Mouse (Mus musculus): ENCODE measurements around the gene Sipa1. TPM values are rescaled to one million over a fixed set of nuclear protein-coding genes. Genes with fewer than 3 reads are reported as not detected.

Sipa1 gene
- 10.8 and 14.1 TPM in 2 replicates for polyA plus RNA-seq (2015; fragmentation: Nextera tagmentation; extraction: Ambion mirVana)

DNA sequence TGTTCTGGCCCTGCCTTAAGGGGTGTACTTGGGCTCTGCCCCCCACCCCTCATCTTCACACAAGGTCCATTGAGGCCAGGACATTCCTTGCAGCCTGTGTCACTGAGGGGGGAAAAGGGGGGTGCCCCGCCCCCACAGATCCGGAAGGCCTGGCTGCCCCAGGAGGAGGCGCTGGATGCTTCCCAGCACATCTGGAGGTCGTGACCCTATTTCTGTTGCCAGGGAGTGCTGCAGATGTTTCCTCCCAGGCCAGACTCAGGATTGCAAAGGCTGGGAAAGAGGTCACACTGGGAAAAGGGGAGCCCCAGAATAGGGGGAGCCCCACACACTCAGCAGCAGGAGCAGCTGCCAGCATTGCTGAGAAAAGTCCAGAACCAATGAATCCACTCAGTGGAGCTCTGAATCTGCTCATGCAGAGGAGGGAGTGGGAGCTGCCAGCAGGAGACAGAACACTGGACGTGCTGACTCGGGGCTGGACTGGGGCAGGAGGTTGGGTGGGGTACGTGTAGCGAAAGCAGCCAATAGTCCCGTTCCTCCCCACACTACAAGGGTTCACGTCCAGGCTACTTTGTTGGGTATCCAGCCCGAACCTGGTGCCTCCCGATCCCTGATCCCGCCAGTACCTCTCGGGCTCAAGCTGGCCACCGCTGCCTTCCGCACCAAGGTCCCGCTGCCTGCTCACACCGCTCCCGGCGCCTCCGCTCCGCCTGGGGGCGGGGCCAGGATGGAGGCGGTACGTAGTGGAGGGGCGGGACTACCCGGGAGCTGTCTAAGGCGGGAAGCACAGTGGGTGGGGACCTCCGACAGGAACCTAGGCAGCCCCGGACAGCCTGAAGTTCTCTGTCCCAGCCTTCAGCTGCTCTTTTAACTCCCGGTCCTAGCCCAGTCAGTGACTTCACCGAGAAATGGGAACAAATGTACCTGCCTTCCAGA is at the start of gene Sipa1:
Gene Sipa1, minus strand, starts transcription at position 727 of the 933 bp plus-strand sequence.
- Histone ChIP-seq H3K9ac (replicated peaks) (peak within 1 kb of the TSS; percentile 64), H3K9me3 (no peaks in the 10 kb centered on the region), H3K4me2 (replicated peaks) (peak within 1 kb of the TSS; percentile 57), H3K27ac (peak within 1 kb of the TSS; percentile 68), H3K4me3 (replicated peaks) (peak within 1 kb of the TSS; percentile 38), H3K36me3 (peaks cover 41% of the 10 kb centered on the region), H3K4me1 (replicated peaks) (peaks cover 15% of the 10 kb centered on the region), H3K27me3 (no peaks in the 10 kb centered on the region)
- peak; percentile 84 for ATAC-seq
- 2% methylated on average over 32 of the region's 32 CpGs for WGBS

DNA sequence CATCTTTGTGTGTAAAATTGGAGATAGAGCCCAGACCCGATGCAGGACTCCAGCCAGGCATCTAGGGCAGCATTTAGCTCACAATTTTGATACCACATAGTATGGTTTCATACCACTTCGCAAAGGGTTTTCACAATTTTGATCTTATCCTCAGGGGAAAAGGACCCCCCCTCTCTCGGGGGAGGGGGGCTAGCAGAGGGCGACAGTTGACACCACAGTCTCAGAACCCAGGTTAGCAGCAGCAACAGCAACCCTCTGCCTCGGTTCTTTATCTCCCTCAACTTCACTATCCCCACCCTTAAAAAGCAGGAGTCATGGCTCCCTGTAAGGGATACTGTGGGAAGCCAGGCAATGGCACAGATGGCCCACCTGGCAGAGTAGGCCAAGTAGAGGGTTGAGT is 49.7 kb upstream of the Sipa1 start:
- 78% methylated on average over 5 of the region's 5 CpGs for WGBS
- H3K4me1 ChIP-seq (replicated peaks), result peaks cover 30% of the 10 kb centered on the region
- no peak overlapping the region for H3K27ac ChIP-seq
- H3K4me2 ChIP-seq (replicated peaks), result no peak overlapping the region
- no peak overlapping the region for H3K4me3 ChIP-seq (replicated peaks)
- H3K9ac ChIP-seq (replicated peaks), result no peak overlapping the region; the same call in 1 of the 2 replicates
- peaks cover 56% of the 10 kb centered on the region for H3K36me3 ChIP-seq
- no peaks in the 10 kb centered on the region for H3K9me3 ChIP-seq
- H3K27me3 ChIP-seq, result no peaks in the 10 kb centered on the region
- no peak for ATAC-seq

DNA sequence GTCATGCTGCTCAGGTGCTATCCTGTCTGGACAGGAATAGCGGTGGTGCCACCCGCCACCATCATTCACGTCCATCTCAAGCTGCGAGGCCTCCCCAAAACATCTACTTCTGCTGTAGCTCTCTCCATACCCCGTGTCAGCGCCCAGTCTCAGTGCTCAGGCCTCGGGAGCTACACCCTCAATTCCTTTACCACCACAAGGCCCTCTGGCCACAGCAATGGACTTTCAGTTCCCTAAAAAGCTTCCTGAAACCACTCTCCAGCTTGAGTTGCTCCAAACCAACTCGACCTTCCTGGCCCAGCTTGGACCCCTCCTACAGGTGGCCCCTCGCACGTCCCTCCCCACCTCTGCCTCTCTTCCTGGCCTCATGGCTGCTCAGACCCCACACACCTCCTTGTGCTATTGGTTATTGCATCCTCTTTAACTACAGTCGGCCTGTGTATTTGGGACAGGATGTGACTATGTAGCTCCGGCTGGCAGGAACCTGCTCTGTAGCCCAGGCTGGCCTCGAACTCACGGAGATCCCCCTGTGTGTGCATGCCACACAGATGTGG is 48.5 kb upstream of the Sipa1 start:
- Histone ChIP-seq H3K4me2 (replicated peaks) (no peak overlapping the region), H3K4me3 (replicated peaks) (no peak overlapping the region), H3K27ac (no peak overlapping the region), H3K9me3 (no peaks in the 10 kb centered on the region), H3K27me3 (no peaks in the 10 kb centered on the region), H3K4me1 (replicated peaks) (peaks cover 24% of the 10 kb centered on the region), H3K9ac (replicated peaks) (no peak overlapping the region), H3K36me3 (peaks cover 62% of the 10 kb centered on the region)
- no peak for ATAC-seq
- 92% methylated on average over 14 of the region's 14 CpGs for WGBS

DNA sequence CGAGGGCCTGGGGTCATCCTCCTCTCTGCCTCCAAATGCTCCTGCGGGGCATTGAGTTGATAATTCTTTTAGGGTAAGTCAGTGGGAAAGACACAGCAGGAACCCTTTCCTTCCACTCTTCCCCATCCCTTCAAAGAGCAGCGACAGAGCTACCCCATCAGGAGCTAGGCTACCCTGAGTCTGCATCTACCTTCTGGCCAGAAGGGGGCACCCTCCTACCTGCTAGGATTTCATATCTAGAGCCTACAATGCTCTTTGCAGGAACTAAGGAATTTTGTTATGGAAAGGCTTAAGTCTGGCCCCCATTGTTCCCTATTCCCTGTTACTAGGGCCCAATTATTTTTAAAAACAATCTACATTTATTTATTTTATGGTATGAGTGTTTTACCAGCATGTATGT is 47.7 kb upstream of the Sipa1 start:
- Histone ChIP-seq H3K4me1 (replicated peaks) (peaks cover 17% of the 10 kb centered on the region), H3K27me3 (no peaks in the 10 kb centered on the region), H3K4me2 (replicated peaks) (no peak overlapping the region), H3K9ac (replicated peaks) (no peak overlapping the region), H3K4me3 (replicated peaks) (no peak overlapping the region), H3K36me3 (peaks cover 69% of the 10 kb centered on the region), H3K9me3 (no peaks in the 10 kb centered on the region), H3K27ac (no peak overlapping the region)
- no peak for ATAC-seq
- WGBS, result 7% methylated on average over 3 of the region's 3 CpGs

DNA sequence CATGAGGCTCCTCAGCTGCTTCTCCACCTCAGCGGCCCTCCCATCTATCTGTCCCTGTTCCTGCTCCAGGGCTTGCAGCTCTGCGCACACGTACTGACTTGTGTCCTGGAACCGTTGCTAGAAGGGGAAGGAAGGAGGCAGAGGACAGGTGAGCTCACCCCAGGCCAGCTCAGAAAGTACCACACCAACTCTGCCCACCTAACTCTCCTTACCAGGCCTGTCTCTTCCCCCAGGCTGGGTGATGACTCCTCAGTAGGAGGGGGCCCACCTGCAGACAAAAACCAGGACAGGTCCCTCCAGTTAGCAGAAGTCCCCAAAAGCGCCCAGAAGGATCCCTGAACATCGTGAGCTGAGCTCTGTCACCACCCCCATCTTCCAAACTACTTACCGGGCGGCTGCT is 47.1 kb upstream of the Sipa1 start:
- Histone ChIP-seq H3K4me3 (replicated peaks) (no peak overlapping the region), H3K9me3 (no peaks in the 10 kb centered on the region), H3K36me3 (peaks cover 72% of the 10 kb centered on the region), H3K4me2 (replicated peaks) (no peak overlapping the region), H3K9ac (replicated peaks) (no peak overlapping the region), H3K4me1 (replicated peaks) (peaks cover 10% of the 10 kb centered on the region), H3K27ac (no peak overlapping the region), H3K27me3 (no peaks in the 10 kb centered on the region)
- ATAC-seq, result no peak
- 76% methylated on average over 8 of the region's 8 CpGs for WGBS

DNA sequence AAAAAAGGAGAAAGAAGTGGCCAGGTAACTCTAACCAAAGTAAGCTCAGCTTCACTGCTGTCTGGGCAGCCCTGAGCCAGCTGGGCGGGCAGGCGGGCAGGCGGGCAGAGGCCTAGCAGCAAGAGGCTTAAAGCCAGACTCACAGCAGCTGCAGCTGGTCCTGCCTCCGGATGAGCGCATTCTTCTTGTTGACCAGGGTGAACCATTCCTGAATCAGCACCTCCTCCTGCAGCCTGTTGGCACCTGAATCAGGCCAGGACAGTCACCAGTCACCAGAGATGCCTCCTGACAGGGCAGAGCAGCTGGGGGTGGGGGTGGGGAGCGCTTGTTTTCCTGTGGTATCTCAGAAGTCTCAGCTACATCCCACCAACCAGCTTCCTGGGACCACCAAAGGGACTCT is 46.6 kb upstream of the Sipa1 start:
- H3K27ac ChIP-seq, result no peak overlapping the region
- no peak overlapping the region for H3K4me2 ChIP-seq (replicated peaks)
- peaks cover 72% of the 10 kb centered on the region for H3K36me3 ChIP-seq
- H3K4me3 ChIP-seq (replicated peaks), result no peak overlapping the region
- peaks cover 6% of the 10 kb centered on the region; the same call in 1 of the 2 replicates for H3K4me1 ChIP-seq (replicated peaks)
- no peak overlapping the region for H3K9ac ChIP-seq (replicated peaks)
- no peak for ATAC-seq
- H3K9me3 ChIP-seq, result no peaks in the 10 kb centered on the region
- H3K27me3 ChIP-seq, result no peaks in the 10 kb centered on the region
- WGBS, result 93% methylated on average over 6 of the region's 6 CpGs

DNA sequence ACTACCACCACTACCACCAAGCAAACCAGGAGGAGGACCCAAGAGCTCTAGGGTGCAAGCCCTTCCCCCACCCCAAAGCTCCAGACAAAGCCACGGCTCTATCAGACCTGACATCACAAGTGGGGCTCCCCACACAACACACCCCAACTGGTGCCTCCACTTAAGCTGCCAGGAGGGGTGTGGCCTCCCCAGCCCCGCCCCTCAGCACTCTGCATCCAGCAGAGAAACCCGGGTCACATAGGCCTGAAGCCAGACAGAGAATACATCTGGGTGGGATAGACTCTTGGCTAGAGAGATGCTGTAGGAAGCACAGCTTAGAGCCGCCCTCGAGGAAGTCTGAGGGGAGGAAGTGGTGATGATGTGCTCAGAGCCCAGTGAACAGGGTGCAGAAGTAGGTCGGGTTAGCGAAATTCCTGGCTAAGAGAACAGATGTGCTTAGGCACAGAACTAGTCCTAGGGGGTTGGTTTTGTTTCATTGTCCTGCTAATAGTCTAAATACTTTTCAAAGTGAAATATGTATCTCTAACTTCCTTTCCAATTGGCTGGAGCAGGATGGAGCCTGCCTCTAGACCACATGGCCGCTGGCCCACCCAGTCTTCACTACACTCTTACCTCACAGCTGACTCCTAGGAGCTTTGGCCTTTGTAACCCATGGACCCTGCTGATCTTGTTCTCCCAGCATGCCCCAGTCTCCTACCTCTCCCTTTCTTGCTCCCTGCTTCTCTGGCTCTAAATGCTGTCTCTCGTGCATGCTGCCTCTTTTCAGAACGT is 41.5 kb upstream of the Sipa1 start:
- H3K36me3 ChIP-seq, result peaks cover 77% of the 10 kb centered on the region
- H3K27me3 ChIP-seq, result no peaks in the 10 kb centered on the region
- 45% methylated on average over 10 of the region's 10 CpGs for WGBS
- H3K9me3 ChIP-seq, result no peaks in the 10 kb centered on the region
- ATAC-seq, result no peak
- no peak overlapping the region for H3K4me2 ChIP-seq (replicated peaks)
- no peak overlapping the region for H3K27ac ChIP-seq
- no peaks in the 10 kb centered on the region for H3K4me1 ChIP-seq (replicated peaks)
- H3K9ac ChIP-seq (replicated peaks), result 0 out of 2 replicates have a peak overlapping the region, but pooled peaks have one; percentile 0
- H3K4me3 ChIP-seq (replicated peaks), result no peak overlapping the region

DNA sequence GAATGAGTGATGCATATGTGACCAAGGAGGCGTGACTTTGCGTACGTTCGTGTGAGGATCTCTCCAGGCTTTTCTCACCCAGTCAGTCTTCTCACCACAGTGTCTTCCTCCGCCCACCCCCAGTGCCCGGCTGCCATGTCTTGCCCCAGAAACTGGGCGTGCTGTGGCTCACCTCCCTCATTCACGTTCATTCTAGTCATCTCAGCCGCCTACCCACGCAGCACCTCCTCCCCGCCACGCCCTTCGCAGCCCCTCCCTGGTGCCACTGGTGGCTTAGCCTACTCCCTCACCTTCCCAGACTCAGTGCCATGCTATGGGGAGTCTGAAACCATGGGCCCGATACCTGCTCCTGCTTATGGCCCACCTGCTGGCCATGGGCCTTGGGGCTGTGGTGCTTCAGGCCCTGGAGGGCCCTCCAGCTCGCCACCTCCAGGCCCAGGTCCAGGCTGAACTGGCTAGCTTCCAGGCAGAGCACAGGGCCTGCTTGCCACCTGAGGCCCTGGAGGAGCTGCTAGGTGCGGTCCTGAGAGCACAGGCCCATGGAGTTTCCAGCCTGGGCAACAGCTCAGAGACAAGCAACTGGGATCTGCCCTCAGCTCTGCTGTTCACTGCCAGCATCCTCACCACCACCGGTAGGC is 40.8 kb upstream of the Sipa1 start, which contains the start of gene Kcnk7:
Gene Kcnk7, plus strand, starts transcription at position 205 of the 638 bp plus-strand sequence.
- H3K4me3 ChIP-seq (replicated peaks), result no peak within 1 kb of the TSS
- no peaks in the 10 kb centered on the region for H3K27me3 ChIP-seq
- no peak within 1 kb of the TSS for H3K27ac ChIP-seq
- no peak within 1 kb of the TSS for H3K9ac ChIP-seq (replicated peaks)
- ATAC-seq, result 0 out of 2 replicates have a peak, but pooled peaks have one; percentile 28
- peaks cover 78% of the 10 kb centered on the region for H3K36me3 ChIP-seq
- H3K9me3 ChIP-seq, result no peaks in the 10 kb centered on the region
- H3K4me1 ChIP-seq (replicated peaks), result no peaks in the 10 kb centered on the region
- 79% methylated on average over 17 of the region's 17 CpGs for WGBS
- H3K4me2 ChIP-seq (replicated peaks), result no peak within 1 kb of the TSS

DNA sequence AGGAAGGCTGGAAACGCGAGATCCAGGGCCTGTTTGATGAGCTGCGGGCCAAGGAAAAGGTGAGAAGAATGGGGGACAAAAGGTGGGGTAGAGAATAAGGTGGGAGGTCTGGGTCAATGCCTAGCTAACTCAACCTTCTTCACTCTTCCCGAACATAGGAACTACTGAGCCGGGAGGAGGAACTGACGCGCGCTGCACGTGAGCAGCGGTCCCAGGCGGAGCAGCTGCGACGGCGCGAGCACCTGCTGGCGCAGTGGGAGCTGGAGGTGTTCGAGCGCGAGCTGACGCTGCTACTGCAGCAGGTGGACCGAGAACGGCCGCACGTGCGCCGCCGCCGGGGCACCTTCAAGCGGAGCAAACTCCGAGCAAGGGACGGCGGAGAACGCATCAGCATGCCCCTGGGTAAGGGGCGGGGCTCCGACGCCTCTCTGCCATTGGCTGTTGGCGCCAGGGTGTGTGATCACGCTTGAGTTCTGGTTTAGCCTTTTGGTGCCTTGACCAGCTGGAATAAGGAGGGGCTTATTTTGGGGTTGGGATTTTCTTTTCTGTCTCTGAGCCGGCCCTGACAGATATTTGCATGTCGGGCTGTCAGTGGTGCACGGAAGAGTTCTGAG is 32.4 kb upstream of the Sipa1 start:
- peak overlapping the region; percentile 63 for H3K9ac ChIP-seq (replicated peaks)
- WGBS, result 7% methylated on average over 41 of the region's 41 CpGs

DNA sequence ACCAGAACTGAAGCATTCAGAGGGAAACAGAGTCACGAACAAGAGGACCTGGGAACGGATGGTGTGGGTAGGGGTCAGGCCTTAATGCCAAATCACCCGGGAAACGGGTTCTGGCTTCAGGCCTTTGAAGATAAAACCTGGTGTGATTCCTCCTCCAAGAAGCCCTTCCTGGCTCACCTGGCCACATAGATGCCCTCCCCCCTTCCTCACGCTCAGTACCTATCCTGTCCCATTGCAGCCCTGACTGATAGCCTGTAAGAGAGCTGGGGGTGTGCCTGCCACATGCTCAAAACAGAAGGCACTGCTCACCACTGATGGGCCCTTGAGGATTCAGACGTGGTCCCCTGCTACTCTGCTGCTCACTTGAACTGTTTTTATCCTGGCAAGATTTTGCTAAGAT is 30.3 kb upstream of the Sipa1 start:
- Histone ChIP-seq H3K4me2 (replicated peaks) (no peak overlapping the region), H3K9me3 (no peaks in the 10 kb centered on the region), H3K4me1 (replicated peaks) (peaks cover 53% of the 10 kb centered on the region), H3K36me3 (peaks cover 60% of the 10 kb centered on the region), H3K27me3 (peaks cover 10% of the 10 kb centered on the region), H3K27ac (no peak overlapping the region), H3K9ac (replicated peaks) (0 out of 2 replicates have a peak overlapping the region, but pooled peaks have one; percentile 0), H3K4me3 (replicated peaks) (no peak overlapping the region)
- WGBS, result 87% methylated on average over 6 of the region's 6 CpGs
- ATAC-seq, result no peak

More for the DNA sequence above, 32.4 kb upstream of the Sipa1 start:
- Histone ChIP-seq H3K4me1 (replicated peaks) (peaks cover 36% of the 10 kb centered on the region), H3K36me3 (peaks cover 75% of the 10 kb centered on the region), H3K4me2 (replicated peaks) (peak overlapping the region; percentile 59), H3K4me3 (replicated peaks) (peak overlapping the region; percentile 37), H3K27me3 (peaks cover 10% of the 10 kb centered on the region), H3K27ac (no peak overlapping the region), H3K9me3 (no peaks in the 10 kb centered on the region)
- peak; percentile 62 for ATAC-seq

DNA sequence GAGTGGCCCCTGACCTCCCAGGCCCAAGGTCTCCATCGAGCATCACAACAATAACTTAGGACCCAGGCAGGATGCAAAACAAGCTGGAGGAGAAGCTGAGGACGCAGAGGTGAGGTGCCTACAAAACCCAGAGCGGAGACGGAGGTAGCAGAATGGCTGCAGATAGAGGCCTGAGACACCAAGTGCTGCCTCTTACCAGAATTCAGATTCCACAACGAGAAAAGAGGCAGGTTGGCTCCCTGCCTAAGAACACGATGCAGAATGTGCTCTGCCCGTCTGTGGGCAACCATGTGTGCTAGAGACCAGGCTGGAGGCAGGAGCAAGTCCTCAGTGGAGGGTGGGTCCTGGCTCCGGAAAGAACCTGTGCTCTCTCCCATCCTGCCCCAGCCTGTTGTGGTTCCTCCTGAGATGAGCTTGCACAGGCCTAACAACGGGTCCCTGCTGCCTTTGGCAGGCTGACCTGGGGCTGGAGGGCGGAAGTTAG is 29.4 kb upstream of the Sipa1 start:
- Histone ChIP-seq H3K27me3 (peaks cover 10% of the 10 kb centered on the region), H3K9me3 (no peaks in the 10 kb centered on the region), H3K27ac (no peak overlapping the region), H3K4me1 (replicated peaks) (peaks cover 55% of the 10 kb centered on the region), H3K36me3 (peaks cover 52% of the 10 kb centered on the region), H3K9ac (replicated peaks) (peak overlapping the region; percentile 92), H3K4me2 (replicated peaks) (peak overlapping the region; percentile 100), H3K4me3 (replicated peaks) (0 out of 2 replicates have a peak overlapping the region, but pooled peaks have one; percentile 6)
- 79% methylated on average over 10 of the region's 10 CpGs for WGBS
- no peak for ATAC-seq
